Mouse (Mus musculus) liver, embryonic 11.5 days (tissue): ENCODE measurements at regions not wholly inside any gene's neighbourhood (a gene's known extent, or its start where the extent isn't known, plus 50 kb on each side); places are given as distances from the start of the nearest gene placed in this dataset.
A peak's percentile ranks its signal among the peaks of the same experiment; 100 is the strongest.

Experiments
- ATAC-seq: fragments of 200-750 bp; cut with Nextera tagmentation; replicated peaks from 2 replicates; pipeline ENCODE4 v1.8.0; 2017; ENCODE audit warnings: moderate number of reproducible peaks, mild to moderate bottlenecking, moderate TSS enrichment, moderate library complexity; ENCODE audit not compliant: low FRiP score
- DNase-seq: peaks from one replicate; pipeline ENCODE4 v3.0.0-alpha.2; 2017; ENCODE audit warnings: low spot score
- H3K27ac ChIP-seq: fragments of 300-500 bp; sonication (generic); 2 replicates; pipeline ENCODE4 v1.5.1; 2014; ENCODE audit warnings: mild to moderate bottlenecking, low read depth, low read length, control low read depth
- H3K27me3 ChIP-seq: fragments of 300-500 bp; sonication (generic); replicated peaks from 2 replicates; pipeline ENCODE4 v1.6.1; 2014; ENCODE audit warnings: low read length, mixed read lengths; ENCODE audit not compliant: control insufficient read depth, insufficient read depth
- H3K36me3 ChIP-seq: fragments of 300-500 bp; sonication (generic); 2 replicates; pipeline ENCODE4 v1.6.1; 2014; ENCODE audit warnings: mild to moderate bottlenecking, low read length, moderate library complexity, mixed read lengths; ENCODE audit not compliant: control insufficient read depth, insufficient read depth
- H3K4me1 ChIP-seq: fragments of 300-500 bp; sonication (generic); replicated peaks from 2 replicates; pipeline ENCODE4 v1.6.1; 2014; ENCODE audit warnings: low read length, mixed read lengths; ENCODE audit not compliant: control insufficient read depth, insufficient read depth
- H3K4me2 ChIP-seq: fragments of 300-500 bp; sonication (generic); 2 replicates; pipeline ENCODE4 v1.6.1; 2014; ENCODE audit warnings: mild to moderate bottlenecking, control low read depth, moderate library complexity
- H3K4me3 ChIP-seq: fragments of 300-500 bp; sonication (generic); 2 replicates; pipeline ENCODE4 v1.5.1; 2014; ENCODE audit warnings: low read depth, low read length, control low read depth
- H3K9ac ChIP-seq: fragments of 300-500 bp; sonication (generic); 2 replicates; pipeline ENCODE4 v1.6.1; 2014; ENCODE audit warnings: low read depth, low read length, control low read depth
- H3K9me3 ChIP-seq: fragments of 300-500 bp; sonication (generic); 2 replicates; pipeline ENCODE4 v1.6.1; 2016; ENCODE audit warnings: low read length, inconsistent platforms, mixed read lengths; ENCODE audit not compliant: control insufficient read depth
- WGBS: fragments of 180-500 bp; shearing (Covaris S2); extraction: QIAGEN DNeasy Blood & Tissue Kit; methylation state at CpG from one replicate; pipeline ENCODE4 v1.1.7; 2014; 5-methylcytosine and 5-hydroxymethylcytosine counted together

GRCm38 (mm10) chr3:105169117-105169516 lies 102.5 kb downstream of the 4930564D02Rik start:
- Histone ChIP-seq H3K4me1 (no peaks in the 10 kb centered on the region), H3K36me3 (no peaks in the 10 kb centered on the region), H3K27ac (no peak overlapping the region), H3K9ac (no peak overlapping the region), H3K4me3 (no peak overlapping the region), H3K9me3 (no peaks in the 10 kb centered on the region), H3K4me2 (no peak overlapping the region), H3K27me3 (no peaks in the 10 kb centered on the region; the same call in 1 of the 2 replicates)
- 63% methylated on average over 4 of the region's 4 CpGs for WGBS
- DNase-seq = no peak
- ATAC-seq = no peak

- 70% methylated on average over 5 of the region's 5 CpGs for WGBS
Observed at GRCm38 (mm10) chr3:105171527-105171926, 104.9 kb downstream of the 4930564D02Rik start.

GRCm38 (mm10) chr3:105172054-105172453 lies 105.4 kb downstream of the 4930564D02Rik start:
- Histone ChIP-seq H3K27me3 (no peaks in the 10 kb centered on the region; the same call in 1 of the 2 replicates), H3K4me3 (no peak overlapping the region), H3K36me3 (no peaks in the 10 kb centered on the region), H3K9me3 (no peaks in the 10 kb centered on the region), H3K4me1 (no peaks in the 10 kb centered on the region), H3K27ac (no peak overlapping the region), H3K9ac (no peak overlapping the region), H3K4me2 (no peak overlapping the region)
- 67% methylated on average over 1 of the region's 1 CpGs for WGBS
- DNase-seq (no peak), ATAC-seq (no peak)

More at GRCm38 (mm10) chr3:105171527-105171926, 104.9 kb downstream of the 4930564D02Rik start:
- ATAC-seq (no peak), DNase-seq (no peak)
- H3K4me2 ChIP-seq = no peak overlapping the region
- H3K27me3 ChIP-seq = no peaks in the 10 kb centered on the region; the same call in 1 of the 2 replicates
- no peaks in the 10 kb centered on the region for H3K4me1 ChIP-seq
- no peaks in the 10 kb centered on the region for H3K9me3 ChIP-seq
- H3K27ac ChIP-seq = no peak overlapping the region
- H3K4me3 ChIP-seq = no peak overlapping the region
- H3K9ac ChIP-seq = no peak overlapping the region
- no peaks in the 10 kb centered on the region for H3K36me3 ChIP-seq

- no peak overlapping the region for H3K4me3 ChIP-seq
- no peak overlapping the region for H3K4me2 ChIP-seq
- DNase-seq (no peak), ATAC-seq (no peak)
- no peaks in the 10 kb centered on the region for H3K27me3 ChIP-seq
- 77% methylated on average over 7 of the region's 7 CpGs for WGBS
- no peaks in the 10 kb centered on the region for H3K36me3 ChIP-seq
- peak overlapping the region; percentile 4; the same call in 1 of the 2 replicates for H3K27ac ChIP-seq
- H3K4me1 ChIP-seq = peaks cover 11% of the 10 kb centered on the region
- no peaks in the 10 kb centered on the region for H3K9me3 ChIP-seq
- H3K9ac ChIP-seq = no peak overlapping the region
Observed at GRCm38 (mm10) chr3:105191303-105191702, 124.7 kb downstream of the 4930564D02Rik start.

- no peak overlapping the region for H3K4me2 ChIP-seq
- H3K9me3 ChIP-seq = no peaks in the 10 kb centered on the region
- H3K4me1 ChIP-seq = peaks cover 11% of the 10 kb centered on the region
- DNase-seq = no peak
- H3K9ac ChIP-seq = no peak overlapping the region
- H3K4me3 ChIP-seq = no peak overlapping the region
- H3K27me3 ChIP-seq = no peaks in the 10 kb centered on the region
- no peaks in the 10 kb centered on the region for H3K36me3 ChIP-seq
- peak; percentile 89 for ATAC-seq
- WGBS = 15% methylated on average over 7 of the region's 7 CpGs
- peak overlapping the region; percentile 55 for H3K27ac ChIP-seq
Observed at GRCm38 (mm10) chr3:105191830-105192229, 125.2 kb downstream of the 4930564D02Rik start.

GRCm38 (mm10) chr3:105200735-105201134 lies 134.1 kb downstream of the 4930564D02Rik start:
- H3K27ac ChIP-seq = no peak overlapping the region
- no peaks in the 10 kb centered on the region for H3K4me1 ChIP-seq
- H3K4me3 ChIP-seq = no peak overlapping the region
- H3K4me2 ChIP-seq = no peak overlapping the region
- DNase-seq (no peak), ATAC-seq (no peak)
- H3K9ac ChIP-seq = no peak overlapping the region
- 82% methylated on average over 3 of the region's 3 CpGs for WGBS
- H3K36me3 ChIP-seq = no peaks in the 10 kb centered on the region
- H3K27me3 ChIP-seq = no peaks in the 10 kb centered on the region
- H3K9me3 ChIP-seq = no peaks in the 10 kb centered on the region

GRCm38 (mm10) chr3:105209164-105209563 lies 142.5 kb downstream of the 4930564D02Rik start:
- no peak overlapping the region for H3K27ac ChIP-seq
- no peak overlapping the region for H3K9ac ChIP-seq
- ATAC-seq = no peak
- no peak for DNase-seq
- no peak overlapping the region for H3K4me2 ChIP-seq
- no peak overlapping the region for H3K4me3 ChIP-seq
- 75% methylated on average over 5 of the region's 5 CpGs for WGBS
- no peaks in the 10 kb centered on the region for H3K27me3 ChIP-seq
- H3K36me3 ChIP-seq = no peaks in the 10 kb centered on the region
- no peaks in the 10 kb centered on the region for H3K4me1 ChIP-seq
- no peaks in the 10 kb centered on the region for H3K9me3 ChIP-seq

GRCm38 (mm10) chr3:105211023-105211422 lies 144.4 kb downstream of the 4930564D02Rik start:
- Histone ChIP-seq H3K4me3 (no peak overlapping the region), H3K9me3 (no peaks in the 10 kb centered on the region), H3K36me3 (no peaks in the 10 kb centered on the region), H3K4me1 (no peaks in the 10 kb centered on the region), H3K27me3 (no peaks in the 10 kb centered on the region), H3K27ac (no peak overlapping the region), H3K9ac (no peak overlapping the region), H3K4me2 (no peak overlapping the region)
- DNase-seq = no peak
- ATAC-seq = no peak
- 50% methylated on average over 1 of the region's 1 CpGs for WGBS

- Histone ChIP-seq H3K36me3 (no peaks in the 10 kb centered on the region), H3K9me3 (no peaks in the 10 kb centered on the region), H3K4me3 (no peak overlapping the region), H3K9ac (no peak overlapping the region), H3K27ac (no peak overlapping the region), H3K4me1 (no peaks in the 10 kb centered on the region), H3K4me2 (no peak overlapping the region), H3K27me3 (no peaks in the 10 kb centered on the region)
- 58% methylated on average over 3 of the region's 3 CpGs for whole genome bisulfite sequencing
- ATAC-seq (no peak), DNase-seq (no peak)
Observed at GRCm38 (mm10) chr3:105211726-105212125, 145.1 kb downstream of the 4930564D02Rik start.
